Mouse (Mus musculus) forebrain, embryonic 14.5 days (tissue): ENCODE data around the gene Clic1. TPM values are rescaled to one million over a fixed set of nuclear protein-coding genes. Genes with fewer than 3 reads are reported as not detected.

Experiments
- ATAC-seq: fragments of 200-750 bp; cut with Nextera tagmentation; 2 replicates; pipeline ENCODE4 v1.8.0; 2017; ENCODE audit warnings: mild to moderate bottlenecking, moderate library complexity
- DNase-seq: peaks from one replicate; pipeline ENCODE4 v3.0.0-alpha.2; 2015; ENCODE audit warnings: low spot score
- H3K27ac ChIP-seq: fragments of 300-500 bp; sonication (generic); 2 replicates; pipeline ENCODE4 v1.5.1; 2014; ENCODE audit warnings: low read depth, mild to moderate bottlenecking, control low read depth, low read length, moderate library complexity
- H3K27me3 ChIP-seq: fragments of 300-500 bp; sonication (generic); replicated peaks from 2 replicates; pipeline ENCODE4 v1.6.1; 2014; ENCODE audit warnings: low read length, control low read depth, mixed read lengths; ENCODE audit not compliant: control insufficient read depth, insufficient read depth
- H3K36me3 ChIP-seq: fragments of 300-500 bp; sonication (generic); 2 replicates; pipeline ENCODE4 v1.6.1; 2014; ENCODE audit warnings: low read length, control low read depth; ENCODE audit not compliant: control insufficient read depth, insufficient read depth
- H3K4me1 ChIP-seq: fragments of 300-500 bp; sonication (generic); 2 replicates; pipeline ENCODE4 v1.6.1; 2014; ENCODE audit warnings: antibody characterized with exemption, low read length, control low read depth; ENCODE audit not compliant: control insufficient read depth, insufficient read depth
- H3K4me2 ChIP-seq: fragments of 300-500 bp; sonication (generic); 2 replicates; pipeline ENCODE4 v1.6.1; 2014; ENCODE audit warnings: mild to moderate bottlenecking, control low read depth, low read length
- H3K4me3 ChIP-seq: fragments of 300-500 bp; sonication (generic); 2 replicates; pipeline ENCODE4 v1.5.1; 2014; ENCODE audit warnings: low read depth, low read length, control low read depth
- H3K9ac ChIP-seq: fragments of 300-500 bp; sonication (generic); 2 replicates; pipeline ENCODE4 v1.6.1; 2014; ENCODE audit warnings: mild to moderate bottlenecking, low read length, control low read depth, moderate library complexity
- H3K9me3 ChIP-seq: fragments of 300-500 bp; sonication (generic); replicated peaks from 2 replicates; pipeline ENCODE4 v1.6.1; 2016; ENCODE audit warnings: low read length, control low read depth, mixed read lengths; ENCODE audit not compliant: control insufficient read depth
- WGBS: fragments of 180-500 bp; shearing (Covaris S2); extraction: QIAGEN DNeasy Blood & Tissue Kit; methylation state at CpG from one replicate; pipeline ENCODE4 v1.1.7; 2014; 5-methylcytosine and 5-hydroxymethylcytosine counted together
- polyA plus RNA-seq: library from polyadenylated mRNA; unstranded; fragments of >200 nt; fragmentation: Nextera tagmentation; extraction: Ambion mirVana; gene quantifications from 2 replicates; pipeline ENCODE4 v1.2.1, GENCODE M21; 2014

Clic1 gene
- polyA plus RNA-seq, 1 experiment from 2014 or later: 37.3 TPM

- H3K36me3 ChIP-seq: no peaks in the 10 kb centered on the region
- ATAC-seq: no peak
- H3K4me2 ChIP-seq: no peak overlapping the region
- no peak overlapping the region for H3K9ac ChIP-seq
- DNase-seq: no peak
- WGBS: 70% methylated on average over 9 of the region's 9 CpGs
- peaks cover 11% of the 10 kb centered on the region; the same call in 1 of the 2 replicates for H3K4me1 ChIP-seq
- no peaks in the 10 kb centered on the region for H3K27me3 ChIP-seq
- H3K4me3 ChIP-seq: no peak overlapping the region
- H3K9me3 ChIP-seq: no peaks in the 10 kb centered on the region
- H3K27ac ChIP-seq: no peak overlapping the region
Observed at GRCm38 (mm10) chr17:35079778-35080177, 30.0 kb downstream of the Clic1 start.

DNA sequence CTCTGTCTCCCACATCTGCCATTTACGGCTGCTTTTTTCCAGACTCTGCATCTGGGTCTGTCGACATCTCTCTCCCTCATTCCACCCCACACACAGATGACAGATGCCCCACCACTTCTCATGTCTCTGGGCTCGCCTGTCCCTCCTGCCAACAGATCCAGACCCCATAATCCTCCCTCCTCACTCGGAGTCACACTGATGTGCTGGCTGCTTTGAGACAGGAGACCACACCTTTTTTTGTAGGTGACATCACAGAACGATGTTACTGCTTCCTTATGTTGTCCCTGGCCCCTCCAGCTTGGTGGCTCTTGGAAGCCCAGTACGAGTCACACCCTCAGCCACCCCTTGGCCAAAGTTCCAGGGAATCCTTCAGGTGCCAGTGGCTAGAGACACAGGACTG is 30.5 kb downstream of the Clic1 start:
- H3K36me3 ChIP-seq: no peaks in the 10 kb centered on the region
- peaks cover 11% of the 10 kb centered on the region; the same call in 1 of the 2 replicates for H3K4me1 ChIP-seq
- WGBS: 69% methylated on average over 6 of the region's 6 CpGs
- H3K27ac ChIP-seq: no peak overlapping the region
- H3K4me3 ChIP-seq: no peak overlapping the region
- H3K4me2 ChIP-seq: no peak overlapping the region
- ATAC-seq: no peak
- no peak overlapping the region for H3K9ac ChIP-seq
- no peak for DNase-seq
- no peaks in the 10 kb centered on the region for H3K9me3 ChIP-seq
- H3K27me3 ChIP-seq: no peaks in the 10 kb centered on the region

DNA sequence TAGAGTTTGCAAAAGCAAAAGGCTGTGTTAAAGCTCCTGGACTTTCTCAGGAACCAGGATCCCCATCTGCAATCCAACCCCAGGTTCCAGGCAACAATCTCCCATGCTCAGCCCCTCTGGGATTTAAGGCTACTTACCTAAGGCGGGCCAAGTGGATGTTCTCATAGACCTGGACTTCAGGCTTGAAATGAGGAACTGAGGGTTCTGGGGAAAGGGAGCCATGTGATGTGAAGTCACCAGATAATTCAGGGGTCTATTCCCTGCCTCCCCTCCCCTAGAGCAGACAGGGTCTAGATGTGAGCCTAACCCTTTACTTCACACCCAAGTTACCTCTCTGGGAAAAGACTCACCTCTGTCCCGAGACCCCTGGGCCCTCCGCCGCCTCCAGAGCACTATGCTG is 30.9 kb downstream of the Clic1 start:
- Histone ChIP-seq H3K9ac (no peak overlapping the region), H3K27me3 (no peaks in the 10 kb centered on the region), H3K4me1 (peaks cover 11% of the 10 kb centered on the region; the same call in 1 of the 2 replicates), H3K36me3 (no peaks in the 10 kb centered on the region), H3K4me2 (no peak overlapping the region), H3K27ac (no peak overlapping the region), H3K9me3 (no peaks in the 10 kb centered on the region), H3K4me3 (no peak overlapping the region)
- 90% methylated on average over 4 of the region's 4 CpGs for WGBS
- DNase-seq (no peak), ATAC-seq (no peak)

- peaks cover under 1% of the 10 kb centered on the region; the same call in 1 of the 2 replicates for H3K4me1 ChIP-seq
- no peaks in the 10 kb centered on the region for H3K36me3 ChIP-seq
- H3K27me3 ChIP-seq: no peaks in the 10 kb centered on the region
- H3K4me2 ChIP-seq: no peak overlapping the region
- H3K9ac ChIP-seq: no peak overlapping the region
- H3K4me3 ChIP-seq: no peak overlapping the region
- 87% methylated on average over 16 of the region's 16 CpGs for WGBS
- H3K9me3 ChIP-seq: no peaks in the 10 kb centered on the region
- DNase-seq (no peak), ATAC-seq (no peak)
- no peak overlapping the region for H3K27ac ChIP-seq
Observed at GRCm38 (mm10) chr17:35082841-35083576, 33.2 kb downstream of the Clic1 start.

DNA sequence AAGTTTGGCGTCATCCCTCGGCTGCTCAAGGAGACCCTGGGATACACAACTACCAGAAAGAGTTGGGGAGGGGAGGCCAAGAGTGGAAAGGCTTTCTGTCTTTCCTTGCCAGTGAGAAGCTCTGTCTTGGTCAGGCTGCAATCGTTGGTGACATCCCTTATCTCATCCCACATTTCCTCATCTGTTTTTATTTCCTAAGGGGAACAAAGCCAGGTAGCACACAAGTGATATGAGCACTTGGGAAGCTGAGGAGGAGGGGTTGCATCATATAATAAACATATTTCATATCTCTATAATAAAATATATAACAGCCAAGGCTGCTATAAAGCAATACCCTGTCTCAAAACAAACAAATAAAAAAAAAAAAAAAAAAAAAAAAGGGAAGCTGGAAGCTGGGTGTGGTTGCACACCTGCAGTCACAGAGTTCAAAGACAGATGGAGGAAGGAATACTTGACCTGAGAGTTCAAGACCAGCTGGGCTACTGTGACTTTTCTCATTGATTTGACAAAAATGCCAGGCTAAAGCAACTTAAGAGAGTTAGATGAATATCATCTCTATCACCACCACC is 34.2 kb downstream of the Clic1 start:
- Histone ChIP-seq H3K27me3 (no peaks in the 10 kb centered on the region), H3K4me1 (no peaks in the 10 kb centered on the region), H3K4me3 (no peak overlapping the region), H3K9me3 (no peaks in the 10 kb centered on the region), H3K27ac (no peak overlapping the region), H3K36me3 (no peaks in the 10 kb centered on the region), H3K9ac (no peak overlapping the region), H3K4me2 (no peak overlapping the region)
- ATAC-seq (no peak), DNase-seq (no peak)
- WGBS: 83% methylated on average over 3 of the region's 3 CpGs

GRCm38 (mm10) chr17:35085208-35085865 is 35.6 kb downstream of the Clic1 start, which contains the start of gene Ly6g6f:
TSS of gene Ly6g6f (minus strand) at chr17:35085610.
- ATAC-seq (no peak), DNase-seq (no peak)
- Histone ChIP-seq H3K27me3 (no peaks in the 10 kb centered on the region), H3K9ac (no peak within 1 kb of the TSS), H3K4me2 (no peak within 1 kb of the TSS), H3K36me3 (no peaks in the 10 kb centered on the region), H3K9me3 (no peaks in the 10 kb centered on the region), H3K4me3 (no peak within 1 kb of the TSS), H3K27ac (no peak within 1 kb of the TSS), H3K4me1 (peaks cover 5% of the 10 kb centered on the region)
- 79% methylated on average over 7 of the region's 7 CpGs for WGBS

DNA sequence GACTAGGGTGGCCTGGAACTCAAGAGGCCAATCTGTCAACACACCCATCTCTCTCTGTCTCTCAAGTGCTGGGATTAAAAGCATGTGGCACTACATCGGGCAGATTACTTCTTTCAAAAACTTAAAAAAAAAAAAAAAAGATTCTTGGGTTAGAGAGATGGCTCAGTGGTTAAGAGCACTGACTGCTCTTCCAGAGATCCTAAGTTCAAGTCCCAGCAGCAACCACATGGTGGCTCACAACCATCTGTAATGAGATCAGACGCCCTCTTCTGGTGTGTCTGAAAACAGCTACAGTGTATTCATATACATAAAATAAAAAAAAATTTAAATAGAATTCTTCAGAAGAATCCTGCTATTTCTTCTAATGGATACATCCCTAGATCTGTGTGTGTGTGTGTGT is 38.4 kb downstream of the Clic1 start:
- no peaks in the 10 kb centered on the region for H3K9me3 ChIP-seq
- H3K36me3 ChIP-seq: peaks cover 17% of the 10 kb centered on the region
- WGBS: 52% methylated on average over 2 of the region's 2 CpGs
- no peak overlapping the region for H3K4me3 ChIP-seq
- H3K9ac ChIP-seq: no peak overlapping the region
- no peak overlapping the region for H3K4me2 ChIP-seq
- H3K4me1 ChIP-seq: peaks cover 6% of the 10 kb centered on the region
- H3K27me3 ChIP-seq: no peaks in the 10 kb centered on the region
- H3K27ac ChIP-seq: no peak overlapping the region
- DNase-seq (no peak), ATAC-seq (no peak)

DNA sequence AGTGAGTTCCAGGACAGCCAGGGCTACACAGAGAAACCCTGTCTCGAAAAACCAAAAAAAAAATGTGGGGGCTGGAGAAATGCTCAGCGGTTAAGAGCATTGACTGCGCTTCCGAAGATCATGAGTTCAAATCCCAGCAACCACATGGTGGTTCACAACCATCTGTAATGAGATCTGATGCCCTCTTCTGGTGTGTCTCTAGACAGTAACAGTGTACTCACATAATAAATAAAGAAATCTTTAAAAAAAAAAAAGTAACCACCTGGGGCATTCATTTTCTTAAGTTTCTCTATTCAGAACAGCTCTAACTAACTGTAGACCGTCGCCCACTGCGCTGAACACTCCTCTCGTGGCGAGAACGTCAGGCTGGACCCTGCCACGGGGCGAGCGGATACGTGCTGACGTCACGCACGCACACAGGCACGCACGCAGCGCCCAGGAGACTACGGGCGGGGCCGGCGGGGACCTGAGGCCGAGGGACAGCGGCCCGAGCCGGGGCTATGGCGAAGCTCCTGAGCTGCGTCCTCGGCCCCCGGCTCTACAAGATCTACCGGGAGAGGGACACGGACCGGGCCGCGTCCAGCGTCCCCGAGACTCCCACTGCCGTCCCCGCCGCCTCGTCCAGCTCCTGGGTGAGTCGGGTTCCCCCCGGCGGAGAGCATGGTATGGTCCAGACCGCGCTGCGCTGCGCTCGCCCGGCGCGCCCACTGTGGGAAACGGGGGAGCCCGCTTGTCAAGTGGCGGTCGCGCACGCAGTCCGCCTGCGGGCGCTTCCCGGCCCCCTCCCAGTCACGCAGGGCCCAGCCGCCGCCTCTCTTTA is 39.3 kb downstream of the Clic1 start, which contains the start of gene Abhd16a:
TSS of gene Abhd16a (plus strand) at position 439 of the 820 bp plus-strand sequence.
- H3K9me3 ChIP-seq: no peaks in the 10 kb centered on the region
- WGBS: 3% methylated on average over 66 of the region's 67 CpGs
- peak within 1 kb of the TSS; percentile 67 for H3K4me2 ChIP-seq
- H3K9ac ChIP-seq: peak within 1 kb of the TSS; percentile 88
- DNase-seq: peak; percentile 96
- H3K4me1 ChIP-seq: peaks cover 6% of the 10 kb centered on the region
- H3K36me3 ChIP-seq: peaks cover 25% of the 10 kb centered on the region
- H3K4me3 ChIP-seq: peak within 1 kb of the TSS; percentile 55
- peak within 1 kb of the TSS; percentile 98 for H3K27ac ChIP-seq
- ATAC-seq: peak; percentile 99
- H3K27me3 ChIP-seq: no peaks in the 10 kb centered on the region
